ENCODE assay signal across 9 mouse cellular contexts in the genomic region with DNA sequence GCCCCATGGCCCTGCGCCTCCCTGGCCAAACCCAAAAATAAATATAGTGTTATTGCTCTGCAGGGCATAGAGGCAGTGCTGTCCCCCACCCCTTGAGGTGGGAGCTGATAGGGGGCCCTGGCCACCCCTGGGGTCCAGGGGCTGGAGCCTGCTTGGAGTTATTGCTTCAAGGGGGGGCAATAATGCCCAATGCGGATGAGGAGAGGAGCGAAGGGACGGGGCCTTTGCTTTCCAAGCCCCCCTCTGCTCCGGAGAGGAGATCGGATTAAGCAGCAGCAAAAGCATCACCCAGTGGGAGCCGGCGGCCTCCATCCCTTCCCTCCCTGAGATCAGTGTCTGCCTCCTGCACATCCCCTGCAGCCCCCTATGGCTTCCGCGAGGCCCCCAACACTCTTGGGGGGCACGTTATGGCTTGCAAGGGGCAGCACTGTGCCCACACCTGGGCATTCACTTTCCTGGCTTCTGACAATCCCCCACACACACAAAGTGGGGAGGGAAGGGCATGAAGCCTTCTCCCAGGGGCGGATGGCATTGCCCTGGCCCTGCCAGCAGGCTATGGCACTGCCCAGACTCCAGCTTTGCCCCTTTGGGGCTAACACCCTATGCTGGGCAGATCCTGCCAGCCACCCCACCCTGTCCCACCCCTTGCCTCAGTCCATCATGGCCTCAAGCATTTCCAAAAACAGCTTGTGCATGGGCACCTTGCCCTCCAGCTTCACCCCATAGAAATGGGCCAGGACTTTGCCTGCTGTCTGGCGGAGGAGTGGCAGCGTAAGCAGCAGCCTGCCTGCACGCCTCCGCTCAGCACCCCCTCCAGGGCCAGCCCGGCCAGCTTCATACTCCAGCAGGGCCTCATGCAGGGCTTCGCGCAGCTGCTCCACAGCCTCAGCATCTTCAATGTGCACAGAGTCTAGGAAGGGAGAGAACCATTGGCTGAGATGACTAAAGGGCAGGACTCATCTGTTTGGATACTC. TPM values are rescaled to one million over a fixed set of nuclear protein-coding genes. Genes with fewer than 3 reads are reported as not detected.
DNase-seq lines count a peak whose midpoint lies in the region; ATAC-seq lines count a peak whose summit lies in the region.
"Had no signal": no experiment of that assay in that cellular context is flagged by ENCODE, and none has a peak within 500 bp of the region (broad histone marks: within the 10 kb centered on the region; RNA-seq: fewer than 3 reads in every experiment).

No protein-coding gene starts in this region.

- ATAC-seq in kidney, embryonic 16.5 days (ENCODE audit: low FRiP score, low TSS enrichment): no peak
- ATAC-seq in midbrain, embryonic 12.5 days (ENCODE audit: low FRiP score, low read depth): no peak
- ATAC-seq in monocyte, adult 5-6 weeks (replicated peaks; ENCODE audit: insufficient number of reproducible peaks, low FRiP score, low TSS enrichment, poor library complexity, severe bottlenecking): no peak

- H3K4me2 ChIP-seq in kidney, embryonic 16.5 days (replicated peaks; ENCODE audit: low read depth, low read length): peak overlapping the region; percentile 73
- peak overlapping the region; percentile 88 for H3K4me2 ChIP-seq in midbrain, embryonic 12.5 days (replicated peaks)

- H3K27me3 ChIP-seq in kidney, embryonic 16.5 days (ENCODE audit: insufficient read depth, low read length): no peaks in the 10 kb centered on the region
- no peaks in the 10 kb centered on the region for H3K27me3 ChIP-seq in hindbrain, embryonic 10.5 days (ENCODE audit: insufficient read depth, poor library complexity, severe bottlenecking)
- H3K27me3 ChIP-seq in midbrain, embryonic 12.5 days: no peaks in the 10 kb centered on the region

- no peak overlapping the region for H3K27ac ChIP-seq in kidney, embryonic 16.5 days (ENCODE audit: low read length)
- H3K27ac ChIP-seq in hindbrain, embryonic 10.5 days: no peak overlapping the region; the same call in 1 of the 2 replicates
- no peak overlapping the region for H3K27ac ChIP-seq in midbrain, embryonic 12.5 days (replicated peaks)

- peaks cover 32% of the 10 kb centered on the region for H3K36me3 ChIP-seq in kidney, embryonic 16.5 days (ENCODE audit: insufficient read depth, low read length)
- H3K36me3 ChIP-seq in hindbrain, embryonic 10.5 days: peaks cover 49% of the 10 kb centered on the region
- peaks cover 42% of the 10 kb centered on the region for H3K36me3 ChIP-seq in midbrain, embryonic 12.5 days

- H3K4me3 ChIP-seq in kidney, embryonic 16.5 days (ENCODE audit: low read length): peak overlapping the region; percentile 15; the same call in 1 of the 2 replicates
- peak overlapping the region; percentile 71 for H3K4me3 ChIP-seq in hindbrain, embryonic 10.5 days
- peak overlapping the region; percentile 60 for H3K4me3 ChIP-seq in midbrain, embryonic 12.5 days

- 87% methylated on average over 19 of the region's 19 CpGs for WGBS in kidney, embryonic 16.5 days
- WGBS in hindbrain, embryonic 10.5 days: 87% methylated on average over 19 of the region's 19 CpGs
- 82% methylated on average over 19 of the region's 19 CpGs for WGBS in midbrain, embryonic 12.5 days

- H3K9ac ChIP-seq in kidney, embryonic 16.5 days (replicated peaks; ENCODE audit: low read length): peak overlapping the region; percentile 18
- no peak overlapping the region; the same call in 1 of the 2 replicates for H3K9ac ChIP-seq in midbrain, embryonic 12.5 days (replicated peaks)

- peaks cover 29% of the 10 kb centered on the region for H3K4me1 ChIP-seq in kidney, embryonic 16.5 days (ENCODE audit: insufficient read depth, low read length)
- H3K4me1 ChIP-seq in hindbrain, embryonic 10.5 days (replicated peaks): peaks cover 46% of the 10 kb centered on the region
- H3K4me1 ChIP-seq in midbrain, embryonic 12.5 days: peaks cover 28% of the 10 kb centered on the region

- DNase-seq in kidney, adult 9 months: no peak
- DNase-seq in cerebellum, adult 8-10 months: peak; percentile 34
- DNase-seq in hindbrain, embryonic 10.5 days (ENCODE audit: low spot score): no peak
- DNase-seq in natural killer cell, adult 2 months (ENCODE audit: low spot score in 2 of 2): no peak
- DNase-seq in gastrocnemius, adult 8-10 months (ENCODE audit: low spot score in 2 of 2): no peak

- H3K9me3 ChIP-seq in kidney, embryonic 16.5 days (ENCODE audit: low read length): no peaks in the 10 kb centered on the region
- H3K9me3 ChIP-seq in hindbrain, embryonic 10.5 days: no peaks in the 10 kb centered on the region
- H3K9me3 ChIP-seq in midbrain, embryonic 12.5 days: no peaks in the 10 kb centered on the region

RNA-seq across cellular contexts. Expression of gene Prdx5, which starts 1.5 kb away (rescaled TPM):
- polyA plus RNA-seq in kidney, embryonic 16.5 days (2015; fragmentation: Nextera tagmentation; extraction: Ambion mirVana): 325 and 350 TPM in 2 replicates
- polyA plus RNA-seq in hindbrain, embryonic 10.5 days (2016; fragmentation: Nextera tagmentation; extraction: Ambion mirVana): 155 and 196 TPM in 2 replicates
- 172 and 191 TPM in 2 replicates for polyA plus RNA-seq in midbrain, embryonic 12.5 days (2016; fragmentation: Nextera tagmentation; extraction: Ambion mirVana)
- total RNA-seq in monocyte, adult 5-6 weeks (2017): 520 to 936 TPM (median 803 TPM) in 3 replicates
- 100 to 1,000 TPM; 195 to 214 (median 202) TPM for total RNA-seq in gastrocnemius, adult 8-10 months (2022)

RNA-seq across cellular contexts. Expression of gene Trmt112, which starts 1.9 kb away (rescaled TPM):
- 141 and 145 TPM in 2 replicates for polyA plus RNA-seq in kidney, embryonic 16.5 days (2015; fragmentation: Nextera tagmentation; extraction: Ambion mirVana)
- 148 and 157 TPM in 2 replicates for polyA plus RNA-seq in hindbrain, embryonic 10.5 days (2016; fragmentation: Nextera tagmentation; extraction: Ambion mirVana)
- 129 and 139 TPM in 2 replicates for polyA plus RNA-seq in midbrain, embryonic 12.5 days (2016; fragmentation: Nextera tagmentation; extraction: Ambion mirVana)
- total RNA-seq in monocyte, adult 5-6 weeks (2017): 84.5 to 135 TPM (median 85.6 TPM) in 3 replicates
- total RNA-seq in gastrocnemius, adult 8-10 months (2022): 10 to 100 TPM; 34.1 to 46.3 (median 39.7) TPM

RNA-seq across cellular contexts. Expression of gene Esrra, which starts 10.2 kb away (rescaled TPM):
- 18.0 and 19.4 TPM in 2 replicates for polyA plus RNA-seq in kidney, embryonic 16.5 days (2015; fragmentation: Nextera tagmentation; extraction: Ambion mirVana)
- 8.4 and 12.0 TPM in 2 replicates for polyA plus RNA-seq in hindbrain, embryonic 10.5 days (2016; fragmentation: Nextera tagmentation; extraction: Ambion mirVana)
- polyA plus RNA-seq in midbrain, embryonic 12.5 days (2016; fragmentation: Nextera tagmentation; extraction: Ambion mirVana): 13.9 and 14.3 TPM in 2 replicates
- total RNA-seq in monocyte, adult 5-6 weeks (2017): 39.1 to 50.2 TPM (median 46.8 TPM) in 3 replicates
- total RNA-seq in gastrocnemius, adult 8-10 months (2022): 100 to 1,000 TPM in 1 of 4 experiments, 10 to 100 TPM in 3; 82.8 to 114 (median 93.4) TPM

RNA-seq across cellular contexts. Expression of gene Catsperz, which starts 13.8 kb away (rescaled TPM):
- 3.4 and 3.7 TPM in 2 replicates for polyA plus RNA-seq in kidney, embryonic 16.5 days (2015; fragmentation: Nextera tagmentation; extraction: Ambion mirVana)
- polyA plus RNA-seq in hindbrain, embryonic 10.5 days (2016; fragmentation: Nextera tagmentation; extraction: Ambion mirVana): 0.46 TPM in 1 of 2 replicates, not detected in the other
- polyA plus RNA-seq in midbrain, embryonic 12.5 days (2016; fragmentation: Nextera tagmentation; extraction: Ambion mirVana): 0.68 and 0.97 TPM in 2 replicates
- not detected in 3 replicates for total RNA-seq in monocyte, adult 5-6 weeks (2017)
- total RNA-seq in gastrocnemius, adult 8-10 months (2022): not detected
- polyA plus RNA-seq: small intestine, adult 2 months had no signal

RNA-seq across cellular contexts. Expression of gene Kcnk4, which starts 22.9 kb away (rescaled TPM):
- 0.42 and 0.71 TPM in 2 replicates for polyA plus RNA-seq in kidney, embryonic 16.5 days (2015; fragmentation: Nextera tagmentation; extraction: Ambion mirVana)
- polyA plus RNA-seq in hindbrain, embryonic 10.5 days (2016; fragmentation: Nextera tagmentation; extraction: Ambion mirVana): not detected in 2 replicates
- polyA plus RNA-seq in midbrain, embryonic 12.5 days (2016; fragmentation: Nextera tagmentation; extraction: Ambion mirVana): 0.19 and 0.52 TPM in 2 replicates
- total RNA-seq in monocyte, adult 5-6 weeks (2017): not detected in 3 replicates
- total RNA-seq in gastrocnemius, adult 8-10 months (2022): not detected
- polyA plus RNA-seq: small intestine, adult 2 months had no signal

Comparison
In these comparisons a context has a peak if more than half of its experiments do, and no peak if none do; other contexts are left out.
1. H3K4me3 ChIP-seq: peak in every context shown above with its lines; median percentile 71 in hindbrain, embryonic 10.5 days; 60 in midbrain, embryonic 12.5 days; 15 in kidney, embryonic 16.5 days.